Mouse (Mus musculus) adrenal gland, adult 2 months (tissue): Measurements from ENCODE around the gene Gm29094. TPM values are rescaled to one million over a fixed set of nuclear protein-coding genes. Genes with fewer than 3 reads are reported as not detected.

Experiments used
- DNase-seq: peaks from one replicate; pipeline ENCODE4 v3.0.0; 2021
- polyA plus RNA-seq: library from polyadenylated mRNA; depleted of rRNA; stranded (reverse); fragments of >200 nt; gene quantifications from 2 replicates; pipeline ENCODE4 v1.2.3, GENCODE M21; 2012; rRNA removed
- total RNA-seq, 2 experiments: library from RNA; stranded (reverse); gene quantifications; 2 replicates each; pipeline ENCODE4 v1.2.3; 2021

Gm29094 gene
- total and polyA plus RNA-seq, 3 experiments: not detected

DNA sequence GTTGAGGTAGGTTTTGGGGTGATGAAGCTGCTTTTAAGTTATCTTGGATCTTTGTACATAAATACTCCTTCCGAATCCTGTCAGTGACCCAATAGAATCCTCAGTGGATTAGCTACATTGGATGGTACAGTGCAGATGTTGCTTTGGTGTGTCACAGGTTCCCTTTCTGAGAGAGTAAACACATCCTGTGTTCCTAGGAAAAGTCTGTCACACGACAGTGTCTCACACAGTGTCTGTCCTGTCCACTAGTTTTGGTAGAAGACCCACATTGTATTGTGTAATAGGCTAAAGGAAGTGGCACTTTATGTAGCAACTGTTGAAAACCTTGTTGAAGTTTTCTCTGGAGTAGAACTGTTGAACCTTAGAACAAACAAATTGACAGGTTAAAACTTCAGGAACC is 54.2 kb downstream of the Gm29094 start:
- DNase-seq: no peak

- no peak for DNase-seq
Measured at GRCm38 (mm10) chr9:89256556-89257335, 57.6 kb downstream of the Gm29094 start.

GRCm38 (mm10) chr9:89263968-89264367 is 64.8 kb downstream of the Gm29094 start:
- no peak for DNase-seq

GRCm38 (mm10) chr9:89264571-89264970 is 65.4 kb downstream of the Gm29094 start:
- no peak for DNase-seq

Other genes starting within 250 kb of the Gm29094 start
- 1 to 10 TPM in 1 of 2 experiments, under 1 TPM in 1; 0.86 to 1.1 TPM for gene Bcl2a1a, start 242.5 kb upstream of the Gm29094 start, total RNA-seq
- gene Bcl2a1a, start 242.5 kb upstream of the Gm29094 start, polyA plus RNA-seq: 0.23 and 0.43 TPM in 2 replicates
- gene Trim43b, start 106.5 kb upstream of the Gm29094 start, total RNA-seq: under 1 TPM; 0.46 to 0.48 TPM
- not detected in 2 replicates for gene Trim43b, start 106.5 kb upstream of the Gm29094 start, polyA plus RNA-seq
- gene Bcl2a1b, start 170 bp upstream of the Gm29094 start, total RNA-seq: 1 to 10 TPM; 1.6 to 3.1 TPM
- 1.6 and 1.7 TPM in 2 replicates for gene Bcl2a1b, start 170 bp upstream of the Gm29094 start, polyA plus RNA-seq
- 10 to 100 TPM; 33.2 to 35.1 TPM for gene Mthfs, start 11.3 kb downstream of the Gm29094 start, total RNA-seq
- 1.5 and 1.8 TPM in 2 replicates for gene Mthfs, start 11.3 kb downstream of the Gm29094 start, polyA plus RNA-seq